Mouse (Mus musculus) heart, adult 11 months (tissue): Measurements from ENCODE around the gene Man1b1.

Experiments
- DNase-seq: peaks from one replicate; pipeline ENCODE4 v3.0.0; 2022

Man1b1 gene

GRCm38 (mm10) chr2:25364761-25365090 lies 32.6 kb downstream of the Man1b1 start:
- peak; percentile 92 for DNase-seq

- peak; percentile 99 for DNase-seq
These were observed 33.1 kb downstream of the Man1b1 start, which contains the start of gene Uap1l1 for GRCm38 (mm10) chr2:25365091-25365761. Gene Uap1l1, minus strand, starts transcription at chr2:25365682.

DNA sequence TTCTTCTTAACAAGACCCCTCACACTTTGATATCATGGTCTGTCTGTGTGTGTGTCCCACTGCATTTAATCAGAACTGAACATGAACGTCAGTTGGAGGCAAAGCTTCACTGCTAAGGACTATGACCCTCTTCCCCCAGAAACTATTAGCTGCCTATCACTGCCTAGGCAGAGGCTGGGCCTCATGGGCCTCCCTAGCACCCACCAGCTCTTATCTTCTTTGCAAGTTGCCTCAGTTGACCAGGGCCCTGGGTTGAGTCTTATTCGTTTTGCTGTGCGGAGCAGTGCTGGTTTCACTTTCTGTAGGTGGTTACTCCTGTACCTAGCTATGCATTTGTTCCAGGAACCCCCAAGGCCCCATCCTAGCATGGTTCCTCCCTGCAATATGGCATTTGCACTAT lies 37.9 kb downstream of the Man1b1 start:
- DNase-seq: no peak

DNA sequence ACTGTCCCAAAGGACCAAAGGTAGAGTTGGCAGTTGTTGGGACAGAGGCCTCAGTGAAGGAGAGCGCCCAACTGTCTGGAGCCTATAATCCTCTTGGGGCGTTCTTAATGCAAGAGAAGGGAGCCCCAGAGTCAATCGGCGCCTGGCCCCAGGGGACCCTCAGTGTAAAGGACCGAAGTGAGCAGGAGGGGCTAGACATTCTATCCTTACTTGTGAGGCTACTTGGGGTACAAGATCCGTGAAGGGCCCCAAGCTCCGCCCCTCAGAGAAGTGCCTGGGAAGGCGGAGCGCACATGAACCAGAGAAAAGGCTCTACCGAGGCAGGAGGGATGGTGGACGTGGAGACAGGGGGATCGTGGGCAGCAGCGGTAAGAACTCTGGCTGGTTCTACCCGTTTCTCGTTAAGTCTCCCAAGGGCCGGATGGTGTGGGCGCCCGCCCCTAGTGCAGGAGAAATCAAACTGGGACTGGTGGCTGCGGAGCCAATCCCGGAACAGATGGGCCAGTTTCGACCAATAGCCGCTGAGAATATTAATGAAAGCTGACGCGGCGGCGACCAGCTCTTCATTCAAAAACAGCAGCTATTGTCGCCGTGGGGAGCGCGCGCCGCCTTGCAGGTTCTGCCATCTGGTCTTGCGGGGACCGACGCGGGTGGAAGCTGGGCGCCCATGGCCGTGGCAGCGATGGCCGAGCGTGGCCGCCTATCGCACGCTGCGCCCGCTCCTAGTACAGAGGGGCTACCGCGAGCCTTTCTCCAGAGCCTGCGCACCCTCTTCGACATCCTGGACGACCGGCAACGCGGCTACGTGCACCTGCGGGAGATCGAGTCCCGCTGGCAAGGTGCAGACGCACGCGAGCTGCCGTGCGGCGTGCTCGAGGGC lies 39.9 kb downstream of the Man1b1 start, which contains the start of gene Sapcd2:
Sapcd2 (plus strand) TSS at position 558 of the 880 bp plus-strand sequence.
- peak; percentile 100 for DNase-seq

DNA sequence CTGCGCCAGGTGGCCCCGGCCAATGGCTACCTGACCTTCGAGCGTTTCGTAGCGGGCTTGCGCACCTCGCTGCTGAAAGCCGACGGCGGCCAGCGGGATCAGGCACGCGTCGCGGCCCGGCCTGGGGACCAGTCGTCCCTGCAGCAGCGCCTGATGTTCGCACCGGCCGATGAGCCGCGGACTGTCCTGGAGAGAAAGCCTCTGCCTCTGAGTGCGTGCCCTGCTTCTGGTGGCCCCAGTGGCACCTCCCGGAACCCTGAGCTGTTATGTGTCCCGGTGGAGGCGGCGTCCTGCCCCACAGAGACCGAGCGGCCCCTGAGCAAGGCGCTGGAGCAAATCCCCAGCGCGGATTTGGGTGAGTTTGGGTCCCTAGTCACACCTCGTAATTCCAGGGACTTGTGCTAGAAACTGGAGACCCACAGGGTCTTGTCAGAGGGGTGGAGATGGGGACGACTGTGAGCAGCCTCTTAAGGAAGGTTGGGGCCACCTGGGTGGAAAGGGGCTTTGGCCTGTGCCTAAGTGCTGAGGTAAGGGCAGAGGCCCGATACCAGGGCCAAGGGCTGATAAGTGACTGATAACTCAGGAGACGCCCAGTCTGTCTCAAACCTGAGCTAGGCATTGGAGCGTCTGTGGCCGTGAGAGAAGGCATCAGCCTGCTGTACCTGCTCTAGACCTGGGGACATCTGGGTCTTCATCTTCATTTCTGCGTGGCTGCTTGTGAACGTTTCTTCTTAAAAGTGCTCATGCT lies 40.7 kb downstream of the Man1b1 start:
- peak; percentile 89 for DNase-seq

- DNase-seq: no peak
These were observed 41.3 kb downstream of the Man1b1 start for GRCm38 (mm10) chr2:25373431-25373830.

DNA sequence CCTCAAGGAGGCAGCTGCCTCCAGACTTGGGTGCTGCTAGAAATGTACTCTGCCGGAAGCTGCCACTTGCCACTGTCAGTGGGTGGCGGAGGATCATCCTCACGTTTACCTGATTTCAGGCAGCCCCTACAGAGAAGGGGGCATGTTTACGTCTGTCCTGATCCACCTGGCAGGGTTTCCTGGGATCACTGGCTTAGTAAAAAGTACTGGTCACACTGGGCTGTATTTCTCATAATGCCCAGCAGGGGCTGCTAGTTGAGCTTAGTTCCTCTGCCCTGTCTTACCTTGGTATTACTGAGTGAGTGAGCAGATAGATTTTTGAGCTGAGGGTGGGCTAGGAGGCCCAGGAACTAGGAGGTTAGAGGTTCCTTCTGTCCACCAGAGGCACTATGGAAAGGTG lies 44.5 kb downstream of the Man1b1 start:
- DNase-seq: peak; percentile 93

DNA sequence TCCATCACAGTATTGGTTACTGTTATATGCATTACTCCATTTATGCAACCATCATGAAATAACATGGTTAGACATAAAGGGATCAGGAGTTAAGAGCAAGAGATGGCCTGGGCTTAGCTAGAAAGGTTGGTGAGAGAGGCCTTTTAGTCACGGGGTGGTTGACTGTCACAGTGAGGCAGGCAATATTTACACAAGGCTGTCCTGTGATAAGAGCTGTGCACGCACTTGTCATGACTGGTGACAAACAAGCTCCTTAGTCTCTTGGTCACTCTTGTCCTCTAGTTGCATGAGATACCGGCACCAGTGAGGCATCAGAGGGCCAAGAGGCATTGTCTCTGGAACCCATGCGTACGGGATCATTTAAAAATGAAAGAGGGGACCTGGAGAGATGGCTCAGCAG lies 52.4 kb downstream of the Man1b1 start:
- no peak for DNase-seq

DNA sequence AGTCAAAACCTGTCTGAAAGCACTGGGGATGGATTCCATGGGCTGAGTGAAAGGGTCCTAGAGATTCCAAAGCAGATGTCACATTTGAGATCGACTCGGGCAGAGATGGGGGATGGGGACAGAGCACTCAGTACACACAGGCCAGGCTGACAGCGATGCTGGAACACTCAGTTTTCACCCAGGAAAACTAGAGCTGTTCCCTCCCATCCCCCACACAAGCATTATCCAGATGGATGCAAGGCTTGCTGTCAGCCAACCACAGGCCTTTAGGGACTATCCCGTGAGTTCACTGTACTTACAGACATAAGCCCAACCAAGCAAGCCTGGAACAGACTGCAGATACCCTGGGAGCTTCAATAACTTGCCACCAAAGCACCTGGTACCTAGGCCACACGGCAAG lies 59.1 kb downstream of the Man1b1 start:
- DNase-seq: peak; percentile 93

- DNase-seq: peak; percentile 98
These were observed 62.4 kb downstream of the Man1b1 start for GRCm38 (mm10) chr2:25394281-25395221.

DNA sequence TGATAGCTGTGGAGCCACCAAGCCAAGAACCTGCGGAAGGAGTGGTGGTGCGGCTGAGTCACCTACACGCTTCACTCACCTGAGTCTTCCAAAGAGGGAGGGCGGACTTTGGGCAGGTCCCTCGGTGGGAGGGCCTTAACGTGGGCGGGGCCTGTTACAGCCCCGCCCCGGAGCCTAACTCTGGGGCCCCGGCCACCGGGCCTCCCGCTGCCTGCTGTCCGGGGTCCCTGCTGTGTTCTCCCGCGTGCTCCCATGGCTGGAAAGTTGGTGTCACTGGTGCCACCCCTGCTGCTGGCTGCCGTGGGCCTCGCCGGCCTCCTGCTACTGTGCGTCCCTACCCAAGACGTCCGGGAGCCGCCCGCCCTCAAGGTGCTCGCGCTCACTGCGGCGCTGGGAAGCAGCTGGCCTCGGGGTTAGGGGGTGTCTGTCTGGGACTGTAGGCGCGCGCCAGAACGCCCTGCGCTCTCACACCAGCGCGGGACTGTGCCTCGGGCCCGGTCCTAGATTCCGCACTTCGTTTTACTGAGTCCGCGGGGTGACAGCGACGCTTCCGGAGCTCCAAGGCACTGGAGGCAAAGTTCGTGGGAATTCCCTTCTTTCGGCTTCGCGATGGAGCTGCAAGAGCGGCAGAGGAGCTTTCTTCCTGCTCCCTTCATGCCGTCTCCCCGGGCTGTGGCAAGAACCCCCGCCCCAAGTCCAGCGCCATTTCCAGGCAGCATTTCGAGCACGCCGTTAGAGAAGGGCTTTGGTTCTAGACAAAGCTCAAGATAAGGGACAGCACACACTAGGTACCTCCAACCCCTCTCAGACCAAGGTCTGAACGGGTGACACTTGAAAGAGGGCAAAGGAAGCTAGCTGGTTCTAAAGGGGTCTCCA lies 63.8 kb downstream of the Man1b1 start, which contains the start of gene Entpd2:
Entpd2 (plus strand) TSS at position 154 of the 876 bp plus-strand sequence.
- peak; percentile 97 for DNase-seq

GRCm38 (mm10) chr2:25396597-25396983 lies 64.5 kb downstream of the Man1b1 start:
- peak; percentile 94 for DNase-seq

DNA sequence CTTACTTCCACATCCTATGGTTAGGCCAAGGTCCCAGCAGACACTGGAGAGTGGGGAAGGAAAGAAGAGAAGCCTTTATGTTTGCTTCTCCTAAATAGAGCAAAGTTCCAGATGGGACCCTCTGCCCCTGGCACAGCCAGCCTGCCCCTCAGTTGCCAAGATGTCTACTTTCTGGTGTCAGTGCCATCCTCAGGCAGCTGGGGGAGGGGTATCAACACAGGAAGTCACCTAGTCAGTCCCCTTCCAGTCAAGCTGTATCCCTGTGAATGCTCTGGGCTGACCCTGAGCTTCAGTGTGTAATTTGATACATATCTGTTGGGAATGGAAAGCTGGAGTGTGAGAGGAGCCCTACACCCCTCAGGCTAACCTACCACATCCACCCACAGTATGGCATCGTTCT lies 64.9 kb downstream of the Man1b1 start:
- peak; percentile 90 for DNase-seq

DNA sequence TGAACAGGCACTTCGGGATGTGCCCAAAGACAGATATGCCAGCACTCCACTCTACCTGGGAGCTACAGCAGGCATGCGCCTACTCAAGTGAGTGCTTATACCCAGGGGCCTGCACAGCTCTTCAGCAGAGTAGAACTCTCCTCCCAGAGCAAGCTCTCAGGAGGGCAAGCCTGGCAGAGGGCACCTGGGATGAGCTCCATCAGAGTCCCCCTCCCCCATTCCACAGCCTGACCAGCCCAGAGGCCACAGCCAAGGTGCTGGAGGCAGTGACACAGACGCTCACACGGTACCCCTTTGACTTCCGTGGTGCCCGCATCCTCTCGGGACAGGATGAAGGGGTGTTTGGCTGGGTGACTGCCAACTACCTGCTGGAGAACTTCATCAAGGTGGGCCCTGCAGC lies 65.9 kb downstream of the Man1b1 start:
- DNase-seq: peak; percentile 90

GRCm38 (mm10) chr2:25399051-25399450 lies 66.9 kb downstream of the Man1b1 start, which contains the start of gene Npdc1:
Gene Npdc1, plus strand, starts transcription at chr2:25399351.
- peak; percentile 85 for DNase-seq

DNA sequence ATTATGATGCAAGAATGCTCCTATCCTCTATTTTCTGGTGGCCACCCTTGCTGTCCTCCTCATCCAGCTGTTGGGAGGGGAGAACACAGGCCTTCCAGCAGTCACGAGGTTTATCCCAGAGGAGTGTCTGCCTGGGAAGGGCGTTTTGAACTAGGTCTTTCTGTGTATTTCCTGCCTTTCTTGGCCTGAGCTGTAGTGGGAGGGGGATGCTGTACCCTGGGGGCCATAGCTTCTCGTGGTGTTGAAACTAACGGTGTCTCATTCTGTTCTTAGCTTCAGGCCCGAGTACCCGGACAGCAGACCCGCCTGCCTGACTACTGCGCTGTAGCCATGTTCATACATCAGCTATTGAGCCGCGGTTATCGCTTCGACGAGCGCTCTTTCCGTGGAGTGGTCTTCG lies 68.2 kb downstream of the Man1b1 start:
- DNase-seq: peak; percentile 98

GRCm38 (mm10) chr2:25400764-25401163 lies 68.6 kb downstream of the Man1b1 start:
- peak; percentile 96 for DNase-seq
